Mouse (Mus musculus) monocyte, adult 59 days (primary cell): Measurements from ENCODE around the gene Tmem191c. TPM values are rescaled to one million over a fixed set of nuclear protein-coding genes. Genes with fewer than 3 reads are reported as not detected.

Source experiments
- total RNA-seq, 2 experiments: library from RNA; stranded (reverse); gene quantifications; one replicate each; pipeline ENCODE4 v1.2.4; 2023

Tmem191c gene
- 1 to 10 TPM; 7.9 to 9.5 TPM for total RNA-seq

DNA sequence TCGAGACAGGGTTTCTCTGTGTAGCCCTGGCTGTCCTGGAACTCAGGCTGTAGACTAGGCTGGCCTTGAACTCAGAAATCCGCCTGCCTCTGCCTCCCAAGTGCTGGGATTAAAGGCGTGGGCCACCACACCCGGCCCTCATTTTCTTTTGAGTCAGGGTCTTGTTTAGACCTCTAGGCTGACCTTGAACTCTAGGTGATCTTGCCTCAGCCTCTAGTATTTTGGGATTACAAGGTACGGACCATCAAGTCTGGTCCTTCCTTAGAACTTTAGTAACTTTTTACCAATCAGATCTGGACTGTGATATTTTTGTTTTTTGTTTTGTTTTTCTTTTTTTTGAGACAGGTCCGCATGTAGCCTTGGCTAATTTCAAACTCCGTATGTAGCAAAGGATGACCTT, at the start of gene Tmem191c:
Tmem191c (plus strand) TSS at position 357 of the 400 bp plus-strand sequence.

DNA sequence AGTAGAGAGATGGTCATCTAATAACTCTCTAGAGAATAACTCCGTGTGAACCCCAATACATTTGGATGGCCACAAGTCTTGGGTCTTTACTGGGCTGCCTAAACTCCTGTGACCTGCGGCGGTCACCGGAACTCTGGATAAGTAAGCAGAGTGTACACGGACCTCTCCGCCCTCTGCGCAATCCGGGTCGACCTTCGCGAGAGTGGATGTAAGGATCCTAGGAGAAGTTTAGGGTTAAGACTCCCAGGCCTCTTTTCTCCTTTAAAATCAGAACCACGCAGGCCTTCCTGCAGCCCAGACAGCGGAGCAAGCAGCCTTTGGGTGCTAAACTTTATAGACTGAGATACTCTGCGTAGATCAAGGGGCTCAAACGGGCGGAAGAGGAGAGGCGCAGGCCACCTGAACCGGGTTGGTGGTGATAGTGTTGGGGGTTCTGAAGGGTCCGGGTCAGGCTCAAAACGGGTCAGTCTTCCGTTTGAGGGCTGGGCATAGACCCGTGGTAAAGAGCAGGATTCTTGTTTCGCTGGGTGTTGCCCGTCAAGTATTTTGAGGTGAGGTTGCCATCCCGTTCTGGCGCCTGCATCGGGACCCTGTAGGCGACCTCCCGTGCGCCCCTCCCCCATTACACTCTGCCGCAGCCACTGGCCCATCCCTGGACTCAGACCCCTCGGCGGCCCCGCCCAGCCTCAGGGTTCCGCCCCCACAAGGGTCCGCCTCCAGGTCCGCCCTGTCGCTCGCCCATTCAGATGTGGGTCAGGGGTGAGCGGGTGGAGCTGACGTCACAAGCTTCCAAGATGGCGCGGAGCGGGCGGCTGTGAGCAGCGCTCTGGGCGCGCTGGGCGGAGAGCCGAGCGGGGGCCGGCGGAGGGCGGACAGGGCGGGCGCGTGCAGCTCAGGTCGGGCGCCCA, 42.8 kb upstream of the Tmem191c start, which contains the start of gene Hic2:
Hic2 (plus strand) TSS at position 779 of the 908 bp plus-strand sequence.

DNA sequence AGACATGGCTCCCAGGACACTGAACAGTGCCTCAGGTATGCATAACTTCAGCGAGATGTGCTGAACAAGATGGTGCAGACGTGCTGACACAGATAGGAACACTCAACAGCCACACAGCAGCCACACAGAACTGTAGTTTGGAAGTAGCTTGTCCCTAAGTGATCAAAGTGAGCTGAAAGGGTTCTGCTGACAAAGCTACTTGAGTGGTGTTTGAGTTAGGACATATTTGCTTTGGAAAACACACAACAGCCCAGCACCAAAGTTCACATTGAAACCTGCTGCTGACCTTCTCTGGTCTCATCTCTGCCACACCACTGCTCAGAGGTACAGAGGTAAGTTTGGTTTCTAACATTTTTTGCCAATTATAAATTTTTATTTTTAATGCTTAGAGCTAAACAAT, 55.2 kb downstream of the Tmem191c start, which contains the start of gene Serpind1:
Serpind1 (plus strand) TSS at position 256 of the 400 bp plus-strand sequence.

Other genes starting within 250 kb of the Tmem191c start
- gene Ypel1, start 206.4 kb upstream of the Tmem191c start, total RNA-seq: under 1 TPM; 0.15 to 0.55 TPM
- gene Ppil2, start 164.8 kb upstream of the Tmem191c start, total RNA-seq: 10 to 100 TPM; 90.6 to 96.3 TPM
- gene 2610318N02Rik, start 150.9 kb upstream of the Tmem191c start, total RNA-seq: 1 to 10 TPM; 1.0 to 1.3 TPM
- 10 to 100 TPM; 95.6 to 99.5 TPM for gene Sdf2l1, start 143.7 kb upstream of the Tmem191c start, total RNA-seq
- gene Ydjc, start 131.5 kb upstream of the Tmem191c start, total RNA-seq: 1 to 10 TPM; 7.2 to 8.4 TPM
- under 1 TPM in 1 of 2 experiments, not detected in 1; 0.50 TPM for gene Ccdc116, start 128.8 kb upstream of the Tmem191c start, total RNA-seq
- 100 to 1,000 TPM; 179 to 186 TPM for gene Ube2l3, start 73.4 kb upstream of the Tmem191c start, total RNA-seq
- under 1 TPM; 0.18 to 0.21 TPM for gene Rimbp3, start 67.5 kb upstream of the Tmem191c start, total RNA-seq
- gene Hic2, start 42.5 kb upstream of the Tmem191c start, total RNA-seq: 1 to 10 TPM; 4.0 to 6.4 TPM
- gene Serpind1, start 55.3 kb downstream of the Tmem191c start, total RNA-seq: not detected
- gene Snap29, start 129.9 kb downstream of the Tmem191c start, total RNA-seq: 10 to 100 TPM; 30.4 to 34.7 TPM
- gene Pi4ka, start 130.2 kb downstream of the Tmem191c start, total RNA-seq: 10 to 100 TPM; 71.9 to 82.1 TPM
- 10 to 100 TPM; 37.9 to 38.1 TPM for gene Crkl, start 175.9 kb downstream of the Tmem191c start, total RNA-seq
- not detected for gene Aifm3, start 213.5 kb downstream of the Tmem191c start, total RNA-seq
- gene Lztr1, start 232.6 kb downstream of the Tmem191c start, total RNA-seq: 10 to 100 TPM; 45.3 to 51.2 TPM